8 mouse cellular contexts compared by ENCODE assay signal in the genomic region with DNA sequence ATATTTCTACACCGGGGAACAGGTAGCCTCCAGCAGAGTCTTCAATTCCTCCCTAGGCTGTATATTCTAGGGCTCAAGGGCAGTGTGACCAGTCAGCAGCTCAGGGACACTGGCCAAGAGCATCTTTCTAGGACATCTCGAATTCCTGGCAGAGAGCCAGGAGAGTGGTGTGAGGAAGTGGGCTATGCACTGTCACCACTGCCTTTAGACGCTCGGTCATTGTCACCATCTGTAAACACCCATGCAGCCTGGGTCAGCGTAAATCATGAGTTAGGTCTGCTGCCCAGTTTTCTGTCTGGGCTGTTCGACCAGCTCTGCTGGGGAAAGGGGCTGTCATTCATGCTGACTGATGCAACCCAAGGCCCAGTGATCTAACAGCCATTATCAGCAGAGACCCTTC. TPM values are rescaled to one million over a fixed set of nuclear protein-coding genes. Genes with fewer than 3 reads are reported as not detected.
DNase-seq lines count a peak whose midpoint lies in the region; ATAC-seq and TF ChIP-seq lines count a peak whose summit lies in the region.

No protein-coding gene starts in this region.

- H3K9me3 ChIP-seq in heart, embryonic 12.5 days (replicated peaks): no peaks in the 10 kb centered on the region
- no peaks in the 10 kb centered on the region for H3K9me3 ChIP-seq in liver, postnatal 0 days (ENCODE audit: low read length)
- H3K9me3 ChIP-seq in stomach, postnatal 0 days (ENCODE audit: control insufficient read depth, low read length): no peaks in the 10 kb centered on the region

- ATAC-seq in heart, embryonic 12.5 days (ENCODE audit: insufficient number of reproducible peaks, low FRiP score): peak; percentile 76
- no peak for ATAC-seq in liver, postnatal 0 days
- peak; percentile 34; the same call in 1 of the 2 replicates for ATAC-seq in stomach, postnatal 0 days (ENCODE audit: low FRiP score, low TSS enrichment)

- TF ChIP-seq EP300 in liver, postnatal 0 days (IDR thresholded peaks at IDR 0.05; ENCODE audit: low read depth): peak; percentile 23; the same call in 1 of the 2 replicates
- no peak for TF ChIP-seq EP300 in stomach, postnatal 0 days (optimal IDR thresholded peaks at IDR 0.05)

- H3K27me3 ChIP-seq in heart, embryonic 12.5 days (replicated peaks): no peaks in the 10 kb centered on the region
- H3K27me3 ChIP-seq in liver, postnatal 0 days (ENCODE audit: insufficient read depth, low read length): no peaks in the 10 kb centered on the region
- no peaks in the 10 kb centered on the region for H3K27me3 ChIP-seq in stomach, postnatal 0 days (ENCODE audit: control insufficient read depth, insufficient read depth, low read length)

- no peaks in the 10 kb centered on the region for H3K36me3 ChIP-seq in heart, embryonic 12.5 days
- no peaks in the 10 kb centered on the region for H3K36me3 ChIP-seq in liver, postnatal 0 days (replicated peaks; ENCODE audit: insufficient read depth, low read length)
- no peaks in the 10 kb centered on the region for H3K36me3 ChIP-seq in stomach, postnatal 0 days (ENCODE audit: control insufficient read depth, insufficient read depth, low read length)

- DNase-seq in heart, postnatal 36 days: no peak
- peak; percentile 55 for DNase-seq in testis, postnatal 10 days (ENCODE audit: low spot score)
- no peak for DNase-seq in testis, postnatal 14 days (ENCODE audit: low spot score)
- DNase-seq in liver, postnatal 0 days: peak; percentile 58
- DNase-seq in stomach, postnatal 0 days (ENCODE audit: low spot score): no peak
- DNase-seq in right cerebral cortex, adult 2 months (ENCODE audit: low spot score in 2 of 2): no peak
- no peak for DNase-seq in thymus, postnatal 0 days (ENCODE audit: low spot score)

- no peak for TF ChIP-seq CTCF in liver, postnatal 0 days (IDR thresholded peaks at IDR 0.05; ENCODE audit: low read depth)
- no peak for TF ChIP-seq CTCF in stomach, postnatal 0 days (IDR thresholded peaks at IDR 0.05; ENCODE audit: low read depth)

- no peak overlapping the region for H3K9ac ChIP-seq in heart, embryonic 12.5 days
- H3K9ac ChIP-seq in liver, postnatal 0 days (replicated peaks): 0 out of 2 replicates have a peak overlapping the region, but pooled peaks have one; percentile 49
- no peak overlapping the region for H3K9ac ChIP-seq in stomach, postnatal 0 days (ENCODE audit: low read length)

- WGBS in heart, embryonic 12.5 days: 26% methylated on average over 6 of the region's 6 CpGs
- 44% methylated on average over 6 of the region's 6 CpGs for WGBS in liver, postnatal 0 days (ENCODE audit: insufficient replicate concordance)
- WGBS in stomach, postnatal 0 days: 37% methylated on average over 6 of the region's 6 CpGs

- H3K4me2 ChIP-seq in heart, embryonic 12.5 days: no peak overlapping the region
- H3K4me2 ChIP-seq in liver, postnatal 0 days (ENCODE audit: low read depth, low read length): no peak overlapping the region
- H3K4me2 ChIP-seq in stomach, postnatal 0 days (replicated peaks; ENCODE audit: low read depth): no peak overlapping the region

- intact Hi-C loops in heart, postnatal 36 days (cut with DNase I): no loop called here

- H3K4me1 ChIP-seq in heart, embryonic 12.5 days (replicated peaks): peaks cover 26% of the 10 kb centered on the region
- peaks cover 50% of the 10 kb centered on the region for H3K4me1 ChIP-seq in liver, postnatal 0 days (ENCODE audit: insufficient read depth)
- no peaks in the 10 kb centered on the region for H3K4me1 ChIP-seq in stomach, postnatal 0 days (replicated peaks; ENCODE audit: control insufficient read depth, insufficient read depth)

- H3K4me3 ChIP-seq in heart, embryonic 12.5 days: no peak overlapping the region
- H3K4me3 ChIP-seq in liver, postnatal 0 days (ENCODE audit: low read depth, low read length): no peak overlapping the region
- H3K4me3 ChIP-seq in stomach, postnatal 0 days (ENCODE audit: low read depth, low read length): no peak overlapping the region

- peak overlapping the region; percentile 71; the same call in 1 of the 2 replicates for H3K27ac ChIP-seq in heart, embryonic 12.5 days (ENCODE audit: poor library complexity, severe bottlenecking)
- H3K27ac ChIP-seq in liver, postnatal 0 days (ENCODE audit: low read depth): peak overlapping the region; percentile 92
- H3K27ac ChIP-seq in stomach, postnatal 0 days (replicated peaks): no peak overlapping the region

RNA-seq across cellular contexts. Expression of gene Tent5c, which starts 49.1 kb away (rescaled TPM):
- polyA plus RNA-seq in heart, embryonic 12.5 days (2016; fragmentation: Nextera tagmentation; extraction: Ambion mirVana): 24.8 and 27.8 TPM in 2 replicates
- total RNA-seq in heart, postnatal 36 days (2021): 10 to 100 TPM; 22.5 to 29.8 TPM
- 30.7 and 32.5 TPM in 2 replicates for polyA plus RNA-seq in liver, postnatal 0 days (2015; fragmentation: Nextera tagmentation; extraction: Ambion mirVana)
- 2.5 and 2.8 TPM in 2 replicates for polyA plus RNA-seq in stomach, postnatal 0 days (2015; fragmentation: Nextera tagmentation; extraction: Ambion mirVana)
- 2.2 and 2.5 TPM in 2 replicates for polyA plus RNA-seq in thymus, postnatal 0 days (2015; fragmentation: Nextera tagmentation; extraction: Ambion mirVana)

Comparison
In these comparisons a context has a peak if more than half of its experiments do, and no peak if none do; other contexts are left out.
1. DNase-seq: peak in testis, postnatal 10 days (single experiment) and liver, postnatal 0 days (single experiment); none in heart, postnatal 36 days (0 of 2), testis, postnatal 14 days (single experiment), stomach, postnatal 0 days (single experiment), right cerebral cortex, adult 2 months (0 of 2) and thymus, postnatal 0 days (single experiment).